Mouse (Mus musculus): Measurements from ENCODE around the gene Prickle1. TPM values are rescaled to one million over a fixed set of nuclear protein-coding genes. Genes with fewer than 3 reads are reported as not detected.
A peak's percentile ranks its signal among the peaks of the same experiment; 100 is the strongest.

The Prickle1 gene
- polyA plus RNA-seq, 1 experiment from 2014 or later, result 17.4 TPM

- WGBS, result 87% methylated on average over 5 of the region's 5 CpGs
- H3K36me3 ChIP-seq, result no peaks in the 10 kb centered on the region
- peaks cover 17% of the 10 kb centered on the region for H3K4me1 ChIP-seq (replicated peaks)
- no peak overlapping the region for H3K4me3 ChIP-seq
- no peak for DNase-seq (ENCODE audit: low spot score)
- H3K27ac ChIP-seq, result no peak overlapping the region
- peaks cover 39% of the 10 kb centered on the region for H3K27me3 ChIP-seq (ENCODE audit: insufficient read depth, poor library complexity, severe bottlenecking)
- no peaks in the 10 kb centered on the region for H3K9me3 ChIP-seq
Measured at GRCm38 (mm10) chr15:93525305-93525917, 70.3 kb downstream of the Prickle1 start.

DNA sequence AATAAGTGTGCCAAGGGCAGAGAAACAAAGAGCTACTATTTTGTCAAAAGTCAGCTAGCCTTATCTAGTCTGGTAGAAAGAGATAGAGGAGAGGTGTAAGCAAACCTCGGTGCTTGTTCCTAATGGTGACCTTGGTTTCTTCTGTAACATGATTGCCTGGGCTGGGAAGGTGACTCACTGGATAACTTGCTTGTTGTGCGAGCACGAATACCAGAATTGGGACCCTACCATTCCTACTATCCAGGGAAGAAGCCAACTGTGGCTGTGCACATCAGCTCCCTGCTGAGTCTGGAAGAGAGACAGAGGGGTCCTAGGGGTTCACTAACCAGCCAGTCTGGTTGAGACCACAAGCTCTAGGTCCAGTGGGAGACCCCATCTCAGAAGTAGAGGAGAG, 73.9 kb downstream of the Prickle1 start:
- Histone ChIP-seq H3K4me3 (no peak overlapping the region), H3K4me1 (replicated peaks) (peaks cover 39% of the 10 kb centered on the region), H3K36me3 (no peaks in the 10 kb centered on the region), H3K27me3 (ENCODE audit: insufficient read depth, poor library complexity, severe bottlenecking) (peaks cover 67% of the 10 kb centered on the region), H3K27ac (no peak overlapping the region), H3K9me3 (no peaks in the 10 kb centered on the region)
- 27% methylated on average over 3 of the region's 3 CpGs for WGBS
- no peak for DNase-seq (ENCODE audit: low spot score)

DNA sequence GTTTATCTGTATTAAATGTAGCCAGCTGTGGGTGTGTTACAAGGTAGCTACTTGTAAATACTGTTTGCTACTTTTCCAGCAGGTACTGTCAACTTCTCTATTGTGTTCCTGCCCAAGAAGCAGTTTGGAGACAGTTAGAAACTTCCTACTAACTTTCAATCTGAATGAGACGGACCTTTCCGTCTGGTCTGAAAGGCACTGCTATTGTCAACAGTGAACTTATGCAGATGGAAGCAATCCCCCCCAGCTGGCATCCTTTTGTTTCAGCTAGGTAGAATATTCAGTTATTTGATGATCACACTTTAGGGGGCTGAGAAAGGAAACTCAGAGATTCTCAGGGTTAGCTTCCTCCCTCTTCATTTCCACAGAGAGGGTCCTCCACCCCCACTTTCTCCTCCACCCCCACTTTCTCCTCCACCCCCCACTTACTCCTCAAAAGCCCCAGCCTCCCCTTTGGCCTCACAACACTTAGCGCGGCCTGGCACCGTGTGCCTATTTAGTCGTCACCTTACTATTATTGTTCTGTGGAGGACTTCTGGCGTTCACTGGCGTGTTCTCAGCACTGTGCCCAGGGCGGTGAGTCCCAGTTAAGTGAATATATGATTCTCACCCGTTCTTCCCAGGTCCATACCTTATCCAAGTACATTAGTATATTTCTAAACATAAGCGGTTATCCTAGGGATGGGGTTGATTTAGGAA, 74.5 kb downstream of the Prickle1 start:
- H3K27ac ChIP-seq, result no peak overlapping the region
- 20% methylated on average over 11 of the region's 11 CpGs for WGBS
- peaks cover 70% of the 10 kb centered on the region for H3K27me3 ChIP-seq (ENCODE audit: insufficient read depth, poor library complexity, severe bottlenecking)
- H3K4me1 ChIP-seq (replicated peaks), result peaks cover 39% of the 10 kb centered on the region
- no peak overlapping the region for H3K4me3 ChIP-seq
- DNase-seq (ENCODE audit: low spot score), result no peak
- H3K9me3 ChIP-seq, result no peaks in the 10 kb centered on the region
- no peaks in the 10 kb centered on the region for H3K36me3 ChIP-seq

DNA sequence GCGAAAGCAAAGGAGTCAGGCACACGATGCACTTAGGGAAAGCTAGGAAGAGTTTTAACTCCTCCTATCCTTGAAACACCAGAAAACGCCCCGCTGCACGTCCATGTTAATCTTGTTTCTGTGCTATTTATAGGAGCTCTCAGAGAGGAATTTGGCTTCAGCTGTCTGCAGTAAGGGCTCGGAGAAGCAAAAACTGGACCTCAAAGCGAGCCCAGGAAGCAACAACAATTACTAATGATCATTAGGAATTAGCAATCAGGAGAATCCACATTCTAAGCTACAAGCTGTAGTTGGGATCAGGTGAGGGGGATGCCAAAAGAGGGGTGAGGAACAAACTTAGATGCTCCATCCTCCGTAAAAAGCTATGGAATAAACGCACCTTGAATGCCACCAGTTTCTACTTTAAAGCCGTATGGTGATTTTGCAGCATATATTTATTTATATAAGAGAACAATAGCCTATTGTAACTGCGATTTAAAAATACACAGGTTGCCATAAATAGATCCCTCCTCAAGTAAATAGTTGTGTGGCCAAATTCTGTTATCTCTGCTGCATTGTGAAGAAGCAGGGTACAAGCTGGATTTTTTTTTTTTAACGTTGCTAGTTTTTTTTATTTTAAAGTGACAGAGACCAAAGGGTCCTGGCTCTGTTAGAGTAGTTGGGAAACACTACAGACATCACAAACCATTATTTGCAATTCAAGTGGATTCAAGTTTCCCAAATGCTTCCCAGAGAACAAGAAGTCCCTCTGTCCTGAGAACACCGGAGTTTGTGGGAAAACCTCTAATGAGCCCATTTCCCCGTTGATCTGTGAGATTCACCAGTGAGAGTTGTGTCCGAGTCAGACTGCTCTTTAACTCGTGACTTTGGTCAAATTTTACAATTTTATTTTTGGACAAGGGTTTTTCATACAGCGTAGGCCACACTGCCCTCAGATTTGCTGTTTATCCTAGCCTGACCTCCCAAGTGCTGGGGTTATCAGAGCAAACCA, 75.6 kb downstream of the Prickle1 start:
- H3K27ac ChIP-seq, result peak overlapping the region; percentile 83; the same call in 1 of the 2 replicates
- no peaks in the 10 kb centered on the region for H3K9me3 ChIP-seq
- 5% methylated on average over 17 of the region's 17 CpGs for WGBS
- peak; percentile 37 for DNase-seq (ENCODE audit: low spot score)
- no peaks in the 10 kb centered on the region for H3K36me3 ChIP-seq
- peaks cover 81% of the 10 kb centered on the region for H3K27me3 ChIP-seq (ENCODE audit: insufficient read depth, poor library complexity, severe bottlenecking)
- peak overlapping the region; percentile 82 for H3K4me3 ChIP-seq
- H3K4me1 ChIP-seq (replicated peaks), result peaks cover 39% of the 10 kb centered on the region

GRCm38 (mm10) chr15:93518941-93519835, 76.5 kb downstream of the Prickle1 start:
- peak; percentile 78 for DNase-seq (ENCODE audit: low spot score)
- Histone ChIP-seq H3K4me1 (replicated peaks) (peaks cover 40% of the 10 kb centered on the region), H3K9me3 (no peaks in the 10 kb centered on the region), H3K4me3 (peak overlapping the region; percentile 82), H3K36me3 (no peaks in the 10 kb centered on the region), H3K27ac (peak overlapping the region; percentile 83), H3K27me3 (ENCODE audit: insufficient read depth, poor library complexity, severe bottlenecking) (peaks cover 89% of the 10 kb centered on the region)
- WGBS, result under 1% methylated on average over 85 of the region's 85 CpGs

- no peaks in the 10 kb centered on the region for H3K36me3 ChIP-seq
- WGBS, result 4% methylated on average over 23 of the region's 23 CpGs
- peak overlapping the region; percentile 82 for H3K4me3 ChIP-seq
- H3K4me1 ChIP-seq (replicated peaks), result peaks cover 46% of the 10 kb centered on the region
- DNase-seq (ENCODE audit: low spot score), result peak; percentile 15
- H3K27me3 ChIP-seq (ENCODE audit: insufficient read depth, poor library complexity, severe bottlenecking), result peaks cover 89% of the 10 kb centered on the region
- no peaks in the 10 kb centered on the region for H3K9me3 ChIP-seq
- H3K27ac ChIP-seq, result peak overlapping the region; percentile 83
Measured at GRCm38 (mm10) chr15:93518143-93518902, 77.4 kb downstream of the Prickle1 start.

GRCm38 (mm10) chr15:93517022-93517565, 78.6 kb downstream of the Prickle1 start:
- H3K27ac ChIP-seq, result no peak overlapping the region
- WGBS, result 69% methylated on average over 11 of the region's 11 CpGs
- H3K9me3 ChIP-seq, result no peaks in the 10 kb centered on the region
- DNase-seq (ENCODE audit: low spot score), result no peak
- no peaks in the 10 kb centered on the region for H3K36me3 ChIP-seq
- peaks cover 57% of the 10 kb centered on the region for H3K4me1 ChIP-seq (replicated peaks)
- H3K4me3 ChIP-seq, result no peak overlapping the region
- peaks cover 89% of the 10 kb centered on the region for H3K27me3 ChIP-seq (ENCODE audit: insufficient read depth, poor library complexity, severe bottlenecking)

- peaks cover 79% of the 10 kb centered on the region for H3K27me3 ChIP-seq (ENCODE audit: insufficient read depth, poor library complexity, severe bottlenecking)
- H3K4me1 ChIP-seq (replicated peaks), result peaks cover 59% of the 10 kb centered on the region
- H3K27ac ChIP-seq, result no peak overlapping the region
- H3K36me3 ChIP-seq, result no peaks in the 10 kb centered on the region
- H3K9me3 ChIP-seq, result no peaks in the 10 kb centered on the region
- no peak for DNase-seq (ENCODE audit: low spot score)
- H3K4me3 ChIP-seq, result no peak overlapping the region
- 73% methylated on average over 9 of the region's 9 CpGs for WGBS
Measured at GRCm38 (mm10) chr15:93515316-93515715, 80.4 kb downstream of the Prickle1 start.

DNA sequence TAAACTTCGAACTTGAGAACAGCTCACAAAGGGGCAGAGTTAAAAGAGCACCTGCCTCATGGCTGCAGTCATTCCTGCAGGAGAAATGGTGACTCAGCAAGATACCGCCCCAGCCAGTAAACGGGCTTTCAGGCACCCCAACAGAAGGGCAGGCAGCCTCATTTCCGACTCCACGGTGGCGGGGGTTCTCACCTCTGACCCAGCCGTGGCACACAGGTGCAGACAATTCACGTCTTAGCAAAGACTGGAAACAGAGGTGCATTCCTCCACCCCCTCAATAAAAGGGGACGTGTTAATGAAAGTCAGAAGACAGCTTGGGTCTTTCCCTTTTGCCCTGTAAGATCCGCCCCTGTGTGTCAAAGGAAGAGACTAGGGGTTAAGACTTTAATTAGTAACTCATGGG, 81.8 kb downstream of the Prickle1 start:
- no peaks in the 10 kb centered on the region for H3K9me3 ChIP-seq
- peaks cover 67% of the 10 kb centered on the region for H3K27me3 ChIP-seq (ENCODE audit: insufficient read depth, poor library complexity, severe bottlenecking)
- peak overlapping the region; percentile 21; the same call in 1 of the 2 replicates for H3K4me3 ChIP-seq
- 1% methylated on average over 10 of the region's 10 CpGs for WGBS
- peaks cover 46% of the 10 kb centered on the region for H3K4me1 ChIP-seq (replicated peaks)
- H3K36me3 ChIP-seq, result peaks cover 5% of the 10 kb centered on the region
- DNase-seq (ENCODE audit: low spot score), result peak; percentile 65
- no peak overlapping the region for H3K27ac ChIP-seq

GRCm38 (mm10) chr15:93512437-93512836, 83.3 kb downstream of the Prickle1 start:
- H3K4me3 ChIP-seq, result no peak overlapping the region
- H3K9me3 ChIP-seq, result 0 out of 2 replicates have a peak, but pooled peaks cover 4% of the 10 kb centered on the region
- H3K27me3 ChIP-seq (ENCODE audit: insufficient read depth, poor library complexity, severe bottlenecking), result peaks cover 58% of the 10 kb centered on the region
- H3K27ac ChIP-seq, result no peak overlapping the region
- DNase-seq (ENCODE audit: low spot score), result no peak
- 29% methylated on average over 9 of the region's 9 CpGs for WGBS
- peaks cover 20% of the 10 kb centered on the region for H3K36me3 ChIP-seq
- H3K4me1 ChIP-seq (replicated peaks), result peaks cover 31% of the 10 kb centered on the region

GRCm38 (mm10) chr15:93510690-93511336, 84.9 kb downstream of the Prickle1 start:
- H3K4me3 ChIP-seq, result no peak overlapping the region
- H3K9me3 ChIP-seq, result 0 out of 2 replicates have a peak, but pooled peaks cover 5% of the 10 kb centered on the region
- H3K4me1 ChIP-seq (replicated peaks), result peaks cover 28% of the 10 kb centered on the region
- H3K27me3 ChIP-seq (ENCODE audit: insufficient read depth, poor library complexity, severe bottlenecking), result peaks cover 45% of the 10 kb centered on the region
- no peak overlapping the region for H3K27ac ChIP-seq
- DNase-seq (ENCODE audit: low spot score), result no peak
- peaks cover 31% of the 10 kb centered on the region for H3K36me3 ChIP-seq
- 29% methylated on average over 12 of the region's 12 CpGs for WGBS

Data from hindbrain, embryonic 10.5 days (tissue).